Mouse (Mus musculus) stomach, embryonic 16.5 days (tissue): ENCODE results near the gene Trim52. TPM values are rescaled to one million over a fixed set of nuclear protein-coding genes. Genes with fewer than 3 reads are reported as not detected.
"Not testable (repeated sequence)": the region's sequence is repeated elsewhere in the genome, so short reads cannot be mapped to it uniquely, and the experiment has no call there.

Source experiments
- ATAC-seq: fragments of 200-750 bp; cut with Nextera tagmentation; 2 replicates; pipeline ENCODE4 v1.8.0; 2017; ENCODE audit warnings: moderate number of reproducible peaks, moderate TSS enrichment; ENCODE audit not compliant: insufficient read depth, low FRiP score
- H3K27ac ChIP-seq: fragments of 300-500 bp; sonication (generic); 2 replicates; pipeline ENCODE4 v1.5.1; 2014; ENCODE audit warnings: low read length
- H3K27me3 ChIP-seq: fragments of 300-500 bp; sonication (generic); 2 replicates; pipeline ENCODE4 v1.6.1; 2014; ENCODE audit warnings: low read length, control low read depth, mixed read lengths; ENCODE audit not compliant: control insufficient read depth, insufficient read depth
- H3K36me3 ChIP-seq: fragments of 300-500 bp; sonication (generic); 2 replicates; pipeline ENCODE4 v1.6.1; 2014; ENCODE audit warnings: low read length; ENCODE audit not compliant: control insufficient read depth, insufficient read depth
- H3K4me1 ChIP-seq: fragments of 300-500 bp; sonication (generic); 2 replicates; pipeline ENCODE4 v1.6.1; 2014; ENCODE audit warnings: low read length, control low read depth, mixed read lengths; ENCODE audit not compliant: control insufficient read depth, insufficient read depth
- H3K4me2 ChIP-seq: fragments of 300-500 bp; sonication (generic); 2 replicates; pipeline ENCODE4 v1.6.1; 2014; ENCODE audit warnings: low read depth, low read length, mixed read lengths
- H3K4me3 ChIP-seq: fragments of 300-500 bp; sonication (generic); replicated peaks from 2 replicates; pipeline ENCODE4 v1.5.1; 2014; ENCODE audit warnings: mild to moderate bottlenecking, low read length
- H3K9ac ChIP-seq: fragments of 300-500 bp; sonication (generic); 2 replicates; pipeline ENCODE4 v1.6.1; 2014; ENCODE audit warnings: low read length
- H3K9me3 ChIP-seq: fragments of 300-500 bp; sonication (generic); replicated peaks from 2 replicates; pipeline ENCODE4 v1.6.1; 2016; ENCODE audit warnings: low read length, control low read depth; ENCODE audit not compliant: control insufficient read depth
- WGBS: fragments of 180-500 bp; shearing (Covaris S2); extraction: QIAGEN DNeasy Blood & Tissue Kit; methylation state at CpG from one replicate; pipeline ENCODE4 v1.1.7; 2014; 5-methylcytosine and 5-hydroxymethylcytosine counted together
- polyA plus RNA-seq: library from polyadenylated mRNA; unstranded; fragments of >200 nt; fragmentation: Nextera tagmentation; extraction: Ambion mirVana; gene quantifications from 2 replicates; pipeline ENCODE4 v1.2.1, GENCODE M21; 2015

Gene Trim52
- polyA plus RNA-seq, 1 experiment from 2014 or later, result not detected

DNA sequence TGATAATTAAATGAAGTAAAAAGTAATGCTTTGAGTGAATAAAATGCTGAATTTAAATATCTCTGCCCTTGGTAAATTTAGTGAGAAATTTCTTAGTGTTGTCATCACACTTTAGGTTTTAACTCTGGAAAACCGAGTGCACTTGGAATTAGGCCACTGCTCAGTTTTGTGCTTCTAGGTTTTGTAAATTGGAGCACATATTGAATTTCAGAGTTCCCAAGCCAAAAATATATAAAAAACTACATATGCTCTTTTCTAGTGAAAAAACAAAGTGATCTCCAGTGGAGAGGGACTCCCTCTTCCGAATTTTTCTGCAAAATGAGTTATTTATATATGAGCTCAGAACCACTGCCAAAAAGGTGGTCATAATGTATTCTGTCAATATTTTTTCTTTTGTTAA, 45.2 kb downstream of the Trim52 start:
- no peak overlapping the region for H3K9ac ChIP-seq
- 35% methylated on average over 2 of the region's 2 CpGs for WGBS
- H3K27me3 ChIP-seq, result no peaks in the 10 kb centered on the region
- no peak overlapping the region for H3K4me2 ChIP-seq
- H3K27ac ChIP-seq, result no peak overlapping the region
- ATAC-seq, result no peak
- no peaks in the 10 kb centered on the region for H3K36me3 ChIP-seq
- no peaks in the 10 kb centered on the region for H3K4me1 ChIP-seq
- no peaks in the 10 kb centered on the region for H3K9me3 ChIP-seq
- no peak overlapping the region for H3K4me3 ChIP-seq

DNA sequence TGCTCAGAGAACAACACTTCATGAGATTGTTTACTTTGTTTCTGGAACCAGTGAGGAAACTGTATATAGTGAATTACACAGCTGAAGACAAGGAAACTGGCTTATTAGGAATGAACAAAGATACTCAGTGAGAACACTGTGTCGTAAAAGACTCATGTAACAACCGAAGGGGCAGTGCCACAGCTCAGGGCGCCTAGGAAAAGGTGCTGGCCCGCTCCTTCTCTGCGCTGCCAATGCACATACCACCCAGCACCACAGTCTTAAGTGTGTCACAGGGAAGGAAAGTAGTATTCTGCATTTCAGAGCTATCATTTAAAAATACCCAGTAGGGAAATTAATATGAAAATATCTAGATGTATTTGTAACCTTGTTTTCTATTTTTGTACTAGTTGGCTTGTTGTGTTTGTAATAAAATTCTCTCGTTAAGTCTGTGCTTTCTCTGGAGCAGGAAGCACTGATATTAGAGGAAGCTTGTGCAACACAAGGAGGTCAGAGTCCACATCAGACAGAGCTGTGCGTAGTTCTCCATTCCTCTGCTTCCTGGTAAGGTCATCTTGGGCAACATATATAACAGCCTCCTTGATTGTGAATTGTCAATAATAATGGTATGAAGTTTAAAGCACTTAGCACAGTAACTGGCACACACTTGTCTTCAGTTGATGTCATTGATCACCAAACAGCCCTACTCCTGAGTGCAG, 49.0 kb downstream of the Trim52 start:
- Histone ChIP-seq H3K27ac (no peak overlapping the region), H3K4me1 (no peaks in the 10 kb centered on the region), H3K27me3 (no peaks in the 10 kb centered on the region), H3K9me3 (no peaks in the 10 kb centered on the region), H3K4me3 (no peak overlapping the region), H3K36me3 (no peaks in the 10 kb centered on the region), H3K9ac (no peak overlapping the region), H3K4me2 (no peak overlapping the region)
- 66% methylated on average over 7 of the region's 7 CpGs for WGBS
- peak; percentile 64; the same call in 1 of the 2 replicates for ATAC-seq

DNA sequence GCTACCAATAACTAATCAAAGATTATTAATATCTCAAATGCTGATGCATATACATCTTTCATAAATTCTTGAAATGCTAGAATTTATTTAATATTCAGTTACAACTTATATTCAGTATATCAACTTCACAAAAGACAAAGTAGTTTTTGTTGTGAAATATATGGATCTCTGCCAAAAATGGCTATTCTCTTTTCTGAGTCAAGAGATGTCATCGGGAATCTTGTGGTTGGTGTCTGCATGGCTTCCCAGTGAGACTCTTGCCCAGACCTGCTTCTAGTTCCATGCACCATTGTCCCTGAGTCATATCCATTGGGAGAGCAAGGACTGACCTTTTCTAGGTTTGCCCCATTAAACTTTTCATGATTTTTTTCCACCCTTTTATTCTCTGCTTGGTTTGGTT, 50.5 kb downstream of the Trim52 start:
- no peak overlapping the region for H3K27ac ChIP-seq
- no peak overlapping the region for H3K4me3 ChIP-seq
- no peaks in the 10 kb centered on the region for H3K9me3 ChIP-seq
- no peak overlapping the region for H3K9ac ChIP-seq
- H3K4me1 ChIP-seq, result no peaks in the 10 kb centered on the region
- no peak for ATAC-seq
- H3K27me3 ChIP-seq, result no peaks in the 10 kb centered on the region
- 51% methylated on average over 1 of the region's 1 CpGs for WGBS
- H3K4me2 ChIP-seq, result no peak overlapping the region
- no peaks in the 10 kb centered on the region for H3K36me3 ChIP-seq

DNA sequence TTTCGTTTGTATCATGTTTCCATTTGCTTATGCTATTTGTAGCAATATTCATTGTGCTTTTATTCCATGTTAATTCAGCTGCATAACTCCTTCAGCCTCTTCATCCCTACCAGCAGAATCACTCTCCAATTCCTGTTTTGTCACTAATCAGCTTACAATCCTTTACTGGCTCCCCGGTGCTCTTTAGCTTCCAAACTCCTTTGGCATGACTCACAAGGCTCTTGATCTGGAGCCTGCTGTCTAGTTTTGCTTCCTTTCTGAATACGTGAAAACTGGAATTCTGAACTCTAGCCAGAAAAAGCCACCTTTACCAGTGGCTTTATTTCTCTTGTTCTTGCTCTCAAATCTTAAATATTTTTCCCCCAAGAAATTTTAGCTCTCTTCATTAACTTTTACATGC, 56.3 kb downstream of the Trim52 start:
- whole genome bisulfite sequencing, result 48% methylated on average over 3 of the region's 3 CpGs
- Histone ChIP-seq H3K4me2 (no peak overlapping the region), H3K27ac (no peak overlapping the region), H3K9ac (no peak overlapping the region), H3K4me1 (no peaks in the 10 kb centered on the region), H3K4me3 (no peak overlapping the region), H3K9me3 (no peaks in the 10 kb centered on the region), H3K36me3 (no peaks in the 10 kb centered on the region), H3K27me3 (no peaks in the 10 kb centered on the region)
- no peak for ATAC-seq

DNA sequence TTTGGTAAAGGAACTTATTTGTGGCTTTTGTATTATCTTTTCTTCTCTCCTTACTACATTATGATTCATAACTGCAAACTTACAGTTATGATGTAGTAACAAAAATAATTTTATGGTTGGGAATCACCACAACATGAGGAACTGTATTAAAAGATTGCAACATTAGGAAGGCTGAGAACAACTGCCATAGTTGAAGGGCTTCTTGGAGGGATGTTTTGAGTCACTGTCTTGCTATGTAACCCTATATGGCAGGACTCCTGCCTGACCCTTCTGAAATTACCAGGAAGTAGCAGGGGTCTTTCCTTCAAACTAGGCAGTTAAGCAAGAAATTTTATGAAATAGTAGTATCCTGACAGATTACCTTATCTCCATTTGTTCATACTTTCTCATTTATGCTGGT, 57.2 kb downstream of the Trim52 start:
- no peak for ATAC-seq

DNA sequence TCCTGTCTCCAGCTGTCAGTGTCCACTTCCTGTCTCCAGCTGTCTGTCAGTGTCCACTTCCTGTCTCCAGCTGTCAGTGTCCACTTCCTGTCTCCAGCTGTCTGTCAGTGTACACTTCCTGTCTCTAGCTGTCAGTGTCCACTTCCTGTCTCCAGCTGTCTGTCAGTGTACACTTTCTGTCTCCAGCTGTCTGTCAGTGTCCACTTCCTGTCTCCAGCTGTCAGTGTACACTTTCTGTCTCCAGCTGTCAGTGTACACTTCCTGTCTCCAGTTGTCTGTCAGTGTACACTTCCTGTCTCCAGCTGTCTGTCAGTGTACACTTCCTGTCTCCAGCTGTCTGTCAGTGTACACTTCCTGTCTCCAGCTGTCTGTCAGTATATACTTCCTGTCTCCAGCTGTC, 57.9 kb downstream of the Trim52 start:
- H3K9ac ChIP-seq, H3K9me3 ChIP-seq, H3K4me2 ChIP-seq, ATAC-seq, H3K27me3 ChIP-seq, H3K36me3 ChIP-seq, H3K27ac ChIP-seq, H3K4me3 ChIP-seq, H3K4me1 ChIP-seq: not testable (repeated sequence)

More for the DNA sequence above, 57.2 kb downstream of the Trim52 start:
- H3K27ac ChIP-seq, result no peak overlapping the region
- no peaks in the 10 kb centered on the region for H3K4me1 ChIP-seq
- H3K9ac ChIP-seq, result no peak overlapping the region
- H3K4me3 ChIP-seq, result no peak overlapping the region
- H3K4me2 ChIP-seq, result no peak overlapping the region
- no peaks in the 10 kb centered on the region for H3K9me3 ChIP-seq
- H3K36me3 ChIP-seq, result no peaks in the 10 kb centered on the region
- no peaks in the 10 kb centered on the region for H3K27me3 ChIP-seq

DNA sequence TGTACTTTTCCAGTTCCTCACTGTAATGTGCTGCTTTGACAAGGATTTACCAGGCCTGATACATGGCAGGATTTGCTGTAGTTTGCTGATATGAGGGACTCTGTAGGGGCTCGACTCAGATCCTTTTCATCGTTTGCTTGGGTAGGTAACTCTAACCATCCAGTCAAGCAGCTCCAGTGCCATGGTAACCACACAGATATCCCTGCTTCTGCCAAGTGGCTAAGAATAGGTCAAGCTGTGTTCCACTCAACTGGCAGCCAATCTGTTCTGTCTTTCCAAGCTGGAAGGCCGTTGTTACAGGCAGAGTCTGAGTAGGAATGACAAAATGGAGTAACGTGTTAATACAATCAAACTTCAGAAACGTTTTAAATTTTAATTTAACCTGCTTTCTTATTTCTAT, 70.9 kb downstream of the Trim52 start:
- Histone ChIP-seq H3K27ac (no peak overlapping the region), H3K9me3 (no peaks in the 10 kb centered on the region), H3K36me3 (no peaks in the 10 kb centered on the region), H3K27me3 (no peaks in the 10 kb centered on the region), H3K9ac (no peak overlapping the region), H3K4me2 (no peak overlapping the region), H3K4me1 (no peaks in the 10 kb centered on the region), H3K4me3 (no peak overlapping the region)
- no peak for ATAC-seq
- 70% methylated on average over 5 of the region's 5 CpGs for WGBS

DNA sequence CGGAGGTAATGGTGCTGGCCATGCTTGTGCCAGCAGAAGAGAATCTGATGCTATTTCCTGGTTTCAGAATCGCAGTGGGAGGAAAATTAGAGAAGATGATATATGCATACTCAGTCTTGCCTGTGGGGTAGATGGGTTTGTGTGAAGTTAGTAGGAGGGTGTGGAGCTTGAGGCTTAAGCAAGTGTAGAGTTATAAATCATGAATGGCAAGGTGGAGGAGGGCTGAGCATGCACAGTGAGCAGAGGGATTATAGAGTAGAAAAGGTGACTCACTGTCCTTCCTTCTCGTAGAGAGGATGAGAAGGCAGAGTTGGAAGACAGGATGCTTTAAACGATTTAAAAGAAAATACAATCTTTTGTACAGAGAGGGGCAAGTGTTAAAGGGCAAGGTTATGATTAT, 72.2 kb downstream of the Trim52 start:
- no peaks in the 10 kb centered on the region for H3K9me3 ChIP-seq
- H3K27ac ChIP-seq, result no peak overlapping the region
- H3K4me1 ChIP-seq, result no peaks in the 10 kb centered on the region
- no peak overlapping the region for H3K4me2 ChIP-seq
- H3K9ac ChIP-seq, result no peak overlapping the region
- no peaks in the 10 kb centered on the region for H3K36me3 ChIP-seq
- WGBS, result 70% methylated on average over 4 of the region's 4 CpGs
- H3K27me3 ChIP-seq, result no peaks in the 10 kb centered on the region
- ATAC-seq, result no peak
- H3K4me3 ChIP-seq, result no peak overlapping the region

DNA sequence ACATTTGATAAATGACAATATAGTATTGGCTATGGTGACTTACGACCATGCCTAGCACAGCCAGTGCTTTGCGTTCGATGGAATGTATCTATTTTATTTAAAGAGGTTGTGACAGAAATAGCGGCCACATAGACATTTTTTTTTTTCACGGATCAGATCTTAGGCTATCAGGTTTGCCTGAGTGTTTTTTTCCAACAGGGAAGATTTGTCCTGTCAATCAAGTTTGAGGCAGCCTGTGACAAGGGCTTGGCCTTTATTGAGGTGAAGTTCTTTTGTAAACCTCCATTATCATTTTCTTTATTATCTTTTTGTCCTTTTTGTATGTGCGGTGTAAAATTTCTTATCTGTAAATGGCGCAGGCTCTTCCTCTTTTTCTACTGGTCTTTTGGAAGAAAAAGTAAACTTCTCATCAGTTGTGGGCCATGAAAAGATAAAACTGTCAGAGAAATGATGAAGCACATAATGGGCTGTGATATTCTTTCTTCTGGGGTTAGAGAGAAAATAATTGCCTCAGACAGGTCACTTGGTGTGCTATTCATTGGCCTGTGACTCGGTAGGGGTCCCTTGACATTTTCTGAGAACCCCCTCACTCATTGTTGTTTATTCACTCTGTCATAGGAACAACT, 73.2 kb downstream of the Trim52 start:
- 41% methylated on average over 8 of the region's 8 CpGs for WGBS
- no peak overlapping the region for H3K9ac ChIP-seq
- no peaks in the 10 kb centered on the region for H3K4me1 ChIP-seq
- H3K27ac ChIP-seq, result no peak overlapping the region
- no peaks in the 10 kb centered on the region for H3K9me3 ChIP-seq
- H3K27me3 ChIP-seq, result no peaks in the 10 kb centered on the region
- no peak overlapping the region for H3K4me2 ChIP-seq
- no peak for ATAC-seq
- no peak overlapping the region for H3K4me3 ChIP-seq
- no peaks in the 10 kb centered on the region for H3K36me3 ChIP-seq
